Mouse (Mus musculus) bone marrow macrophage, adult 2 months (primary cell): Measurements from ENCODE around the gene Cmya5. TPM values are rescaled to one million over a fixed set of nuclear protein-coding genes. Genes with fewer than 3 reads are reported as not detected.

Experiments used
- H3K27ac ChIP-seq: 2 replicates; pipeline ENCODE4 v1.5.1; 2012; ENCODE audit warnings: low read depth, low read length; ENCODE audit not compliant: insufficient read depth
- H3K4me1 ChIP-seq: 2 replicates; pipeline ENCODE4 v1.6.1; 2012; ENCODE audit warnings: low read length; ENCODE audit not compliant: control insufficient read depth, insufficient read depth
- H3K4me3 ChIP-seq: 2 replicates; pipeline ENCODE4 v1.5.1; 2012; ENCODE audit warnings: mild to moderate bottlenecking, low read length, moderate library complexity; ENCODE audit not compliant: insufficient read depth
- CTCF ChIP-seq: IDR thresholded peaks from 2 replicates; pipeline ENCODE4 v1.5.1; 2012; ENCODE audit warnings: low read depth, mild to moderate bottlenecking, low read length, moderate library complexity
- POLR2A ChIP-seq: IDR thresholded peaks from 2 replicates; pipeline ENCODE4 v1.6.1; 2012; ENCODE audit warnings: mild to moderate bottlenecking, low read depth, low read length, borderline replicate concordance
- polyA plus RNA-seq: library from polyadenylated mRNA; stranded (reverse); fragments of >200 nt; gene quantifications from 2 replicates; pipeline ENCODE4 v1.2.4, GENCODE M21; 2012; ENCODE audit not compliant: missing spikeins, insufficient read depth, insufficient read length

Gene Cmya5
- polyA plus RNA-seq, 1 experiment: 0.04 TPM

DNA sequence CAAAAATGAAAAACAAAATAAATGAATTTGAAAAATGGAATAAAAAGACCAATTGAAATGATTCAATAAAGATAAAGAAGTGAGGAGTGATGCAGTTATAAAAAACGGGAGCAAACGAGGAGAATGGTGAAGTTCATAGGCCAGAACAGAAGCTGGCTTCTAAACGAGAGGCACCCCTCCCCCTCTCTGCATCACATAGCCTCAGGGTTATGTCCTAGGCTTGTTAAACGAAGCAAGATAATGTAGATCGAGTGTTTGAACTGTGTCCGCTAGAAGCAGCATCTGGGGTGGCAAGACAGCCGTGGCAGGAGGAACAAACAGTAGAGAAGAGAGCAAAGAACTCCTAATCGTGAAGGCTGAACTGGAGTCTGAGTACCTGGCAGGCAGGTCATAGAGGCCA, 74.1 kb downstream of the Cmya5 start:
- Histone ChIP-seq H3K4me1 (no peaks in the 10 kb centered on the region), H3K4me3 (no peak overlapping the region), H3K27ac (no peak overlapping the region)
- TF ChIP-seq POLR2A: no peak
- no peak for TF ChIP-seq CTCF

DNA sequence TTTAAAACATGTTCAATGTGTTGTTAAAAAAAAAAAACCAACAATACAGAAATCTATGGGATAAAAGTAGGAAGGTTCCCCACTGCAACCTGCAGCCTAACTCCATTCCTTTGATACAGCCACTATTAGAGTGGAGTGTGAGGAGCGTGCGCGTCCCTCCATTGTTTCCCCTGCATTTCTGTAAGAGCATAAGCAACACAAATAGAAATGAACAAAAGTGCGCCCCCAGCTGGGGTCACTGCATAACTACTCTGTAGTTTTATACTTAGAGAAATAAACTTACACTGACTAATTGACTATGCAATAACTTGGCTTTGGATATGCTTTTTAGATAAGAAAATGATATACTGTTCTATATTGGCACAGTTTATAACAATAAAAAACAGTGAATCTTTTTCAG, 75.0 kb downstream of the Cmya5 start:
- H3K4me1 ChIP-seq: no peaks in the 10 kb centered on the region
- no peak overlapping the region for H3K4me3 ChIP-seq
- TF ChIP-seq CTCF (no peak), POLR2A (no peak)
- no peak overlapping the region for H3K27ac ChIP-seq

DNA sequence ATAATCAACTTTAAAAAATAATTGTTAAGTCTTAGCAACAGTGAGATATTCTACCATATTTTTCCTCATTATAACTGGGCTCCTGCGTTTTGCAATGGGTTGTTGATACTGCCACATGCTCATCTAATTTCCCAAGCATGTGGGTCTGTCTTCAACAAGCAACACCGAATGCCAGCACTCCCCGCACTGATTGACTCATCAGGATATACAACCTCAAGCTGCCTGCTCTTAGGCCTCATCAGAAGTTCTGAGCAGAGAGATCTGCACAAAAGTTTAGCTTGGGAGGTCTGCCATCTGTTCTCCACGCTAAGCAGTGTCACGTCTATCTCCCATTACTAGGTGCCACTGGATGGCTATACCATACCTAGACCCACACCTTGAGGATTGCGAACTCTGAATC, 76.2 kb downstream of the Cmya5 start:
- no peak overlapping the region for H3K4me3 ChIP-seq
- TF ChIP-seq CTCF (no peak), POLR2A (no peak)
- no peaks in the 10 kb centered on the region for H3K4me1 ChIP-seq
- H3K27ac ChIP-seq: no peak overlapping the region

DNA sequence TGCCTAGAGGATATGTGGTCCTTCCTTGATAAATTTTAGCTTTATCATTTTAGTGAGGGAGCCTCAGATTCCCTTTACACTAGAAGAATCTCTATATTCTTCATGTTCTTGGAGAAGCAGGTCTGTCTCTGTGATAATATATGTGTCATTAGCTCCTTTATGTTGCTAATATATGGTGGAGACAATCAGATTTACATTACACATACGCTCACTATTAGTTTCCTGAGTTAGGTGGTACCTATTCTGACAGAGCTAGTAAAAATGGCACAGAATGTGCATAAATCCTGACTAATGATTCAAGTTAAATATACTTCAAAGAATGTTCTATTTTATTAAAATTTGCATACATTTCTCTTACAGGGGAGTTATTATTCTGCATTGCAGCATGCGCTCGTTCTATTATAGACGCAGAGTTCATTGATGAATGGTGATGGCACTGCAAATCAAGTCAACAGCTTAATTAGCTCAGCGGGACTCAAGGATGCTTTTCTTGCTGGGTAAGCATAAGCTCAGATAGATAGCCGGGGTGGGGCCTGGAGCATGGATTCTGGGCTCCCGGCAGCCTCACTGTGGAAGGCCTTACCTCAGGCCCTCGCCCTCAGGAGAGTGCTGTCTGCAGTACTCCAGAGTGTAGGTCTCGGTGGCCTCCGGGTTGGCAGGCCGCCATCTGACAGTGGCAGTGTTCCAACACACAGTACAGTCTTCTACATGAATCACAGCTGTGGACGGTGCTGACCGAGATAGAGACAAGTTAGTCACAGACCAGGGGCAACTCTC, 81.5 kb downstream of the Cmya5 start:
- Histone ChIP-seq H3K4me1 (no peaks in the 10 kb centered on the region), H3K27ac (no peak overlapping the region), H3K4me3 (no peak overlapping the region)
- TF ChIP-seq POLR2A: no peak
- no peak for TF ChIP-seq CTCF

DNA sequence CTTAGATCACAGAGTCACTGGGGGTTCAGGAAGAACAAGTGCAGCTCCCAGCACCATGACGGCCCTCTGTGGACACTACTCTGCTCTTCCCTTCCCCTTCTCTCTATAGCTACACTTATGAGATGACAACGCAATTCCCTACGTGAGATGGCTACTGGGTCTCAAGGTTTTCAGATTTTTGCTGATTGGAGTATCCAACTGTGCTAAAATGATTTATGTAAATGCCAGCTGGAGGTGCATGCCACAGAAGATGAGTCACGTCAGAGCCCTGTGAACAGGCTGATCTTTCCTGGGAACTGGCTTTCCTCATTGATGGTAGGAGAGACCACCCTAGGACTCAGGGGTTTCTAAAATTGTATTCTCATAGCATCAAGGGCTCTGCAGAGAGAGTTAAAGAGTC, 83.2 kb downstream of the Cmya5 start:
- no peak for TF ChIP-seq CTCF
- no peak for TF ChIP-seq POLR2A
- Histone ChIP-seq H3K27ac (no peak overlapping the region), H3K4me1 (no peaks in the 10 kb centered on the region), H3K4me3 (no peak overlapping the region)

DNA sequence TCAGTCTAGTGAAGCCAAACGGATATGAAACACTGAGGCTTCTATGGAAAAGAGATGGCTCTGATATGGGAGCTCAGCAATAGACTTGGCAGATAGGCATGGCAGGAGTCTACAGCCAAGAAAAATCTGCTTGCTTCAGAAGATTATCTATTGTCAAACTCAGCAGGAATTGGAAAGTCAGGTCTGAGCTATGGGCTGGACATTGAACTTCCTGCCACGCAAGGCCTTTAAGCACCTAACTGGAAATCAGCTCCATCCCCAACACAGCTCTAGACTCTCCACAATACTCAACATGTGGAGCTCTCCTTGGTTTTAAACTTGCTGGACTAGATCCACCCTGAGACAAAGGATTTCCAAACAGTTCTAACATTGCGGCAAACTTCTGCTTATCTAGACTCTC, 84.1 kb downstream of the Cmya5 start:
- no peak for TF ChIP-seq CTCF
- TF ChIP-seq POLR2A: no peak
- Histone ChIP-seq H3K4me1 (no peaks in the 10 kb centered on the region), H3K27ac (no peak overlapping the region), H3K4me3 (no peak overlapping the region)

DNA sequence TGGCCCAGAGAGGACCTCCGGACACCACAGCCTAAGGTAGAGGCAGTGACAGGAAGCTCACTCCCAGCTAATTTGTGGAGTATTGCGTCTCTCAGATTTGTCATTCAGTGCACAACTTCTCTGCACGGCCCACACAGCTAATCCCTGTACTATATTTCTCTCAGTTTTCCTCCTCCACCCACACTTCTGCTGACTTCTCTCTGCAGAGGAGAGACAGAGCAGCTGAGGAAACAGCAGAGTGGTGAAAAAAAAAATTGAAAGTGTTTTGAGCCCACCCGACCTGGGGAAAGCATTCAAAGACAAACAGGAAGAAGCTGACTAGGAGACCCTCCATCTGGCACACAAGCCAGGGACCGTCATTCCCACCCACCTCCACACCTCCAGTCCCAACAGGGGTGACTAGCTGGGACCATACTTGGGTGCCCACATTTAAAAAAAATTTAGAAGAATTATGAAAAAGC, 85.9 kb downstream of the Cmya5 start:
- Histone ChIP-seq H3K4me3 (no peak overlapping the region), H3K4me1 (no peaks in the 10 kb centered on the region), H3K27ac (no peak overlapping the region)
- no peak for TF ChIP-seq CTCF

DNA sequence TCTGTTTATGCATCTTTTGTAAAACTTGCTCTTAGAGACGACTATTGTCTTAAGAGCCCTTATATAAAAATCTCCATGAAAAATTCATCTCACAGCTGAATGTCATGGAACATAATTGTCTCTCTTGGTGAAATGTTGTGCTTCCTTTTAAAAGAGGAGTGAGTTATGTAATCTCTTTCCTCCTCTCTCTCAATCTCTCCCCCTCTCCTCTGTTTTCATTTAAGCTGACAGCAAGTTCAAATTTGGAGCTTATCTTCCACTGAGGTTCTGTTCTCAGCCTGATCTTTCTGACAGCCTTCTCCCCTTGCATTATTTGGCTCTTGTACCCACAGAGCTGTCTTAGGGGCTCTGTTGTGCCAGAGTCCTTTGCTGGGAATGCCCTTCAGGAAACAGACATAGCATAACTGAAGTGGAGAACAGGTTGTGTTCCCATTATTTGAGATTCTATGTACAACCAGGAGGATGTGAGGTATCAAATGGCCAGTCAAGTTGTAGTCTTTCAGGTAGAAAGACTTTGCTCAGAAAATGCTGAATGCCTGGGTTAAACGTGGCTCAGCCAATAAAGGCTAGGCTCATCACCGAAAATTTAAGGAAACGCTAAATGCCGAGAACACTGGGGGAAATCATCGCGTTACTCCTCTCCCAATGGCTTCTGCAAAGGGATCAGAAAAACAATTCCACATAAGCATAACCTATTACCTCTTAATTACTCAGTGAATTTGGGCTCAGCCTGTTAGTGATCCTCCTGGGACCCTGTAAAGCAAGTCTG, 86.8 kb downstream of the Cmya5 start:
- Histone ChIP-seq H3K27ac (no peak overlapping the region), H3K4me1 (no peaks in the 10 kb centered on the region), H3K4me3 (no peak overlapping the region)
- no peak for TF ChIP-seq POLR2A
- TF ChIP-seq CTCF: no peak

DNA sequence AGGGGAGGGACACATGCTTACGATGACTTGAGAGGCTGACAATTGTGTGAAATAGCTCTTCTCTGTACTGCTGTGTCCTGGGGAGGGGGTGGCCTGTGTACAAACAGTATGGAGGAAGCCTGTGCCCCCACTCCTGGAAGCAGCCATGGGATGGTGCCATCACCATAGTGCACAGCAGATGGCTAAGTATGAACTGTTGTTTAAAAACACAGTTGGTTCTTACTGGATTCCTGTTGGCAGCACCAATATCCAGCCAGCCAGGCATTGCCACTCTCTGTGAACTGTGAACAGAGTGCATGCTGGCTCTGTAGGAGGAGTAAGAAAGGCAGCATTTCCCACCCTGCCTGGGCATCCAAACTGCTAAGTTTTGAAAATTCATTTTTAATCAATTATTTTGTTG, 88.4 kb downstream of the Cmya5 start:
- Histone ChIP-seq H3K4me3 (no peak overlapping the region), H3K4me1 (no peaks in the 10 kb centered on the region)
- no peak for TF ChIP-seq POLR2A
- no peak for TF ChIP-seq CTCF

DNA sequence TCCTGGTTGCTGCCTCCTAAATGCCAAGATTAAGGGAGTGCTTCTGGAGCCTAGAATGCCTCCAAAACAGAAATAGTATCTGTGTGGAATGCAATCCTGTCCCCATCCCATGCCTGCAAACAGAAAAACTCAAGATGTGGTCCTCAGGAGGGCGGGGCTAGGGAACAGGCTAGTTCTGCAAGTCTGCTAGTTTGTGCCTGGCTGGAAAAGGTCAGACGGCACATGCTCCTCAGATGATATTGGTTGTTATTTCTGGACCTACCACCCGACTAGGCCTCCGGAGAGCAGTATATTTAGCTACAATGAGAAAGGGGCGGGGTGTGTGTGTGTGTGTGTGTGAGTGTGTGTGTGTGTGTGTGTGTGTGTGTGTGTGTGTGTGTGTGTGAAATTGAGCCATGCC, 93.0 kb downstream of the Cmya5 start:
- no peaks in the 10 kb centered on the region for H3K4me1 ChIP-seq
- H3K27ac ChIP-seq: no peak overlapping the region
- no peak overlapping the region for H3K4me3 ChIP-seq
- TF ChIP-seq CTCF (no peak), POLR2A (no peak)

More for the DNA sequence above, 88.4 kb downstream of the Cmya5 start:
- no peak overlapping the region for H3K27ac ChIP-seq
